Mouse (Mus musculus) gastrocnemius, adult 18-20 months (tissue): ENCODE measurements around the gene Cyp4a31. TPM values are rescaled to one million over a fixed set of nuclear protein-coding genes. Genes with fewer than 3 reads are reported as not detected.

Experiments used
- total RNA-seq, 2 experiments: library from RNA; stranded (reverse); gene quantifications; 2 replicates each; pipeline ENCODE4 v1.2.3; 2021

Gene Cyp4a31
- total RNA-seq, 2 experiments from 2014 or later, result 0.09 TPM; not detected in 1

Other genes starting within 250 kb of the Cyp4a31 start
- not detected for gene Cyp4a12b, start 152.0 kb upstream of the Cyp4a31 start, total RNA-seq
- gene Cyp4a30b, start 111.0 kb upstream of the Cyp4a31 start, total RNA-seq, result not detected
- under 1 TPM in 1 of 2 experiments, not detected in 1; 0.12 TPM for gene Cyp4a14, start 67.5 kb upstream of the Cyp4a31 start, total RNA-seq
- under 1 TPM in 1 of 2 experiments, not detected in 1; 0.19 TPM for gene Cyp4a10, start 45.4 kb upstream of the Cyp4a31 start, total RNA-seq
- gene Cyp4a32, start 37.3 kb downstream of the Cyp4a31 start, total RNA-seq, result not detected
- gene Cyp4b1, start 84.1 kb downstream of the Cyp4a31 start, total RNA-seq, result 1 to 10 TPM; 4.1 to 4.9 TPM
- gene Efcab14, start 174.1 kb downstream of the Cyp4a31 start, total RNA-seq, result 10 to 100 TPM; 46.2 to 49.5 TPM
- 1 to 10 TPM; 2.8 to 4.0 TPM for gene Tex38, start 217.4 kb downstream of the Cyp4a31 start, total RNA-seq
- 10 to 100 TPM; 56.9 to 58.7 TPM for gene Atpaf1, start 221.2 kb downstream of the Cyp4a31 start, total RNA-seq